Mouse (Mus musculus) midbrain, embryonic 14.5 days (tissue): ENCODE results near the gene Fam131a. TPM values are rescaled to one million over a fixed set of nuclear protein-coding genes. Genes with fewer than 3 reads are reported as not detected.

Experiments used
- ATAC-seq: fragments of 200-750 bp; cut with Nextera tagmentation; 2 replicates; pipeline ENCODE4 v1.8.0; 2017; ENCODE audit warnings: moderate number of reproducible peaks, moderate library complexity; ENCODE audit not compliant: low FRiP score, low TSS enrichment
- DNase-seq: peaks from one replicate; pipeline ENCODE4 v3.0.0-alpha.2; 2015
- H3K27ac ChIP-seq: fragments of 300-500 bp; sonication (generic); replicated peaks from 2 replicates; pipeline ENCODE4 v1.5.1; 2014; ENCODE audit warnings: mild to moderate bottlenecking, low read depth, low read length, moderate library complexity
- H3K27me3 ChIP-seq: fragments of 300-500 bp; sonication (generic); 2 replicates; pipeline ENCODE4 v1.6.1; 2014; ENCODE audit warnings: low read length, control low read depth, mixed read lengths; ENCODE audit not compliant: control insufficient read depth, insufficient read depth
- H3K36me3 ChIP-seq: fragments of 300-500 bp; sonication (generic); 2 replicates; pipeline ENCODE4 v1.6.1; 2014; ENCODE audit warnings: low read length, control low read depth; ENCODE audit not compliant: control insufficient read depth, insufficient read depth
- H3K4me1 ChIP-seq: fragments of 300-500 bp; sonication (generic); 2 replicates; pipeline ENCODE4 v1.6.1; 2014; ENCODE audit warnings: mild to moderate bottlenecking, antibody characterized with exemption, low read length, control low read depth; ENCODE audit not compliant: control insufficient read depth, insufficient read depth
- H3K4me2 ChIP-seq: fragments of 300-500 bp; sonication (generic); 2 replicates; pipeline ENCODE4 v1.6.1; 2014; ENCODE audit warnings: mild to moderate bottlenecking, low read length, moderate library complexity
- H3K4me3 ChIP-seq: fragments of 300-500 bp; sonication (generic); replicated peaks from 2 replicates; pipeline ENCODE4 v1.5.1; 2014; ENCODE audit warnings: low read depth, low read length
- H3K9ac ChIP-seq: fragments of 300-500 bp; sonication (generic); replicated peaks from 2 replicates; pipeline ENCODE4 v1.6.1; 2014; ENCODE audit warnings: mild to moderate bottlenecking, low read length, moderate library complexity
- H3K9me3 ChIP-seq: fragments of 300-500 bp; sonication (generic); 2 replicates; pipeline ENCODE4 v1.6.1; 2016; ENCODE audit warnings: low read length, control low read depth, mixed read lengths; ENCODE audit not compliant: control insufficient read depth
- WGBS: fragments of 180-500 bp; shearing (Covaris S2); extraction: QIAGEN DNeasy Blood & Tissue Kit; methylation state at CpG from one replicate; pipeline ENCODE4 v1.1.7; 2014; 5-methylcytosine and 5-hydroxymethylcytosine counted together
- polyA plus RNA-seq: library from polyadenylated mRNA; unstranded; fragments of >200 nt; fragmentation: Nextera tagmentation; extraction: Ambion mirVana; gene quantifications from 2 replicates; pipeline ENCODE4 v1.2.1, GENCODE M21; 2014

Fam131a gene
- polyA plus RNA-seq, 1 experiment from 2014 or later = 45.3 TPM

- ATAC-seq = no peak
Measured at GRCm38 (mm10) chr16:20735651-20736050, 42.6 kb downstream of the Fam131a start.

GRCm38 (mm10) chr16:20736168-20736567 is 43.1 kb downstream of the Fam131a start:
- Histone ChIP-seq H3K4me1 (peaks cover 12% of the 10 kb centered on the region), H3K4me2 (no peak overlapping the region), H3K9ac (no peak overlapping the region), H3K36me3 (peaks cover 8% of the 10 kb centered on the region; the same call in 1 of the 2 replicates), H3K4me3 (no peak overlapping the region), H3K27ac (no peak overlapping the region), H3K9me3 (no peaks in the 10 kb centered on the region), H3K27me3 (peaks cover 19% of the 10 kb centered on the region)
- 90% methylated on average over 7 of the region's 7 CpGs for WGBS
- no peak for ATAC-seq
- DNase-seq = no peak

More at GRCm38 (mm10) chr16:20735651-20736050, 42.6 kb downstream of the Fam131a start:
- Histone ChIP-seq H3K4me2 (no peak overlapping the region), H3K9ac (no peak overlapping the region), H3K4me1 (peaks cover 12% of the 10 kb centered on the region), H3K4me3 (no peak overlapping the region), H3K27me3 (peaks cover 19% of the 10 kb centered on the region), H3K36me3 (peaks cover 8% of the 10 kb centered on the region; the same call in 1 of the 2 replicates), H3K9me3 (no peaks in the 10 kb centered on the region), H3K27ac (no peak overlapping the region)
- DNase-seq = no peak
- WGBS = 79% methylated on average over 5 of the region's 5 CpGs

GRCm38 (mm10) chr16:20736823-20737222 is 43.8 kb downstream of the Fam131a start:
- WGBS = 88% methylated on average over 5 of the region's 5 CpGs
- no peak overlapping the region for H3K9ac ChIP-seq
- ATAC-seq = no peak

GRCm38 (mm10) chr16:20739845-20740244 is 46.8 kb downstream of the Fam131a start:
- no peak overlapping the region for H3K4me3 ChIP-seq
- no peak for DNase-seq
- H3K27ac ChIP-seq = no peak overlapping the region
- H3K4me1 ChIP-seq = no peaks in the 10 kb centered on the region
- H3K27me3 ChIP-seq = peaks cover 6% of the 10 kb centered on the region; the same call in 1 of the 2 replicates
- no peaks in the 10 kb centered on the region for H3K9me3 ChIP-seq
- no peak overlapping the region for H3K4me2 ChIP-seq
- peak; percentile 40; the same call in 1 of the 2 replicates for ATAC-seq
- H3K36me3 ChIP-seq = peaks cover 13% of the 10 kb centered on the region; the same call in 1 of the 2 replicates
- H3K9ac ChIP-seq = no peak overlapping the region
- WGBS = 93% methylated on average over 9 of the region's 9 CpGs

More at GRCm38 (mm10) chr16:20736823-20737222, 43.8 kb downstream of the Fam131a start:
- H3K4me1 ChIP-seq = peaks cover 12% of the 10 kb centered on the region
- no peaks in the 10 kb centered on the region for H3K9me3 ChIP-seq
- H3K4me2 ChIP-seq = no peak overlapping the region
- H3K27me3 ChIP-seq = peaks cover 19% of the 10 kb centered on the region
- DNase-seq = no peak
- H3K27ac ChIP-seq = no peak overlapping the region
- no peak overlapping the region for H3K4me3 ChIP-seq
- peaks cover 11% of the 10 kb centered on the region; the same call in 1 of the 2 replicates for H3K36me3 ChIP-seq

- peak; percentile 17 for DNase-seq
- WGBS = 75% methylated on average over 6 of the region's 6 CpGs
Measured at GRCm38 (mm10) chr16:20746641-20747040, 53.6 kb downstream of the Fam131a start.

GRCm38 (mm10) chr16:20750518-20750917 is 57.5 kb downstream of the Fam131a start:
- ATAC-seq (no peak), DNase-seq (no peak)
- H3K4me2 ChIP-seq = no peak overlapping the region
- H3K9me3 ChIP-seq = no peaks in the 10 kb centered on the region
- no peak overlapping the region for H3K9ac ChIP-seq
- no peak overlapping the region for H3K27ac ChIP-seq
- H3K36me3 ChIP-seq = no peaks in the 10 kb centered on the region
- no peaks in the 10 kb centered on the region for H3K4me1 ChIP-seq
- H3K27me3 ChIP-seq = no peaks in the 10 kb centered on the region
- WGBS = 73% methylated on average over 8 of the region's 8 CpGs
- no peak overlapping the region for H3K4me3 ChIP-seq

More at GRCm38 (mm10) chr16:20746641-20747040, 53.6 kb downstream of the Fam131a start:
- Histone ChIP-seq H3K27me3 (no peaks in the 10 kb centered on the region), H3K4me3 (no peak overlapping the region), H3K9me3 (no peaks in the 10 kb centered on the region), H3K27ac (no peak overlapping the region), H3K36me3 (peaks cover 5% of the 10 kb centered on the region; the same call in 1 of the 2 replicates), H3K9ac (no peak overlapping the region), H3K4me1 (no peaks in the 10 kb centered on the region), H3K4me2 (no peak overlapping the region)
- no peak; the same call in 1 of the 2 replicates for ATAC-seq

Other genes starting within 250 kb of the Fam131a start
- gene Eif2b5, start 194.4 kb upstream of the Fam131a start, polyA plus RNA-seq = 65.8 and 97.4 TPM in 2 replicates
- 35.8 and 40.2 TPM in 2 replicates for gene Dvl3, start 176.3 kb upstream of the Fam131a start, polyA plus RNA-seq
- 1,285 and 1,320 TPM in 2 replicates for gene Ap2m1, start 157.8 kb upstream of the Fam131a start, polyA plus RNA-seq
- 69.6 and 79.9 TPM in 2 replicates for gene Abcf3, start 144.7 kb upstream of the Fam131a start, polyA plus RNA-seq
- gene Vwa5b2, start 103.8 kb upstream of the Fam131a start, polyA plus RNA-seq = 12.1 and 15.8 TPM in 2 replicates
- 10.5 and 12.0 TPM in 2 replicates for gene Eef1akmt4, start 81.6 kb upstream of the Fam131a start, polyA plus RNA-seq
- gene Gm49333, start 81.6 kb upstream of the Fam131a start, polyA plus RNA-seq = not detected in 2 replicates
- gene Alg3, start 81.5 kb upstream of the Fam131a start, polyA plus RNA-seq = 43.4 and 46.3 TPM in 2 replicates
- gene Camk2n2, start 72.0 kb upstream of the Fam131a start, polyA plus RNA-seq = 35.6 and 54.4 TPM in 2 replicates
- gene Ece2, start 63.4 kb upstream of the Fam131a start, polyA plus RNA-seq = 8.5 and 11.9 TPM in 2 replicates
- 277 and 366 TPM in 2 replicates for gene Psmd2, start 41.6 kb upstream of the Fam131a start, polyA plus RNA-seq
- 117 and 123 TPM in 2 replicates for gene Eif4g1, start 24.9 kb upstream of the Fam131a start, polyA plus RNA-seq
- 89.6 and 95.7 TPM in 2 replicates for gene Polr2h, start 24.4 kb downstream of the Fam131a start, polyA plus RNA-seq
- gene Clcn2, start 24.5 kb downstream of the Fam131a start, polyA plus RNA-seq = 27.2 and 30.9 TPM in 2 replicates
- 6.3 and 8.2 TPM in 2 replicates for gene Chrd, start 39.9 kb downstream of the Fam131a start, polyA plus RNA-seq
- gene Thpo, start 41.3 kb downstream of the Fam131a start, polyA plus RNA-seq = 0.99 and 1.4 TPM in 2 replicates